Mouse (Mus musculus) heart, postnatal 0 days (tissue): ENCODE measurements around the gene Rps19. TPM values are rescaled to one million over a fixed set of nuclear protein-coding genes. Genes with fewer than 3 reads are reported as not detected.
"Not testable (repeated sequence)": the region's sequence is repeated elsewhere in the genome, so short reads cannot be mapped to it uniquely, and the experiment has no call there.

ENCODE experiments used
- ATAC-seq: fragments of 200-750 bp; cut with Nextera tagmentation; 2 replicates; pipeline ENCODE4 v1.8.0; 2017; ENCODE audit warnings: low read depth, moderate number of reproducible peaks, moderate library complexity; ENCODE audit not compliant: insufficient read depth
- DNase-seq: peaks from one replicate; pipeline ENCODE4 v3.0.0-alpha.2; 2016; ENCODE audit warnings: low spot score
- H3K27ac ChIP-seq: fragments of 300-500 bp; sonication (generic); 2 replicates; pipeline ENCODE4 v1.5.1; 2014; ENCODE audit warnings: low read depth, mild to moderate bottlenecking
- H3K27me3 ChIP-seq: fragments of 300-500 bp; sonication (generic); 2 replicates; pipeline ENCODE4 v1.6.1; 2014; ENCODE audit warnings: low read length, mixed read lengths; ENCODE audit not compliant: control insufficient read depth, insufficient read depth
- H3K36me3 ChIP-seq: fragments of 300-500 bp; sonication (generic); replicated peaks from 2 replicates; pipeline ENCODE4 v1.6.1; 2014; ENCODE audit warnings: low read length, mixed read lengths; ENCODE audit not compliant: control insufficient read depth, insufficient read depth
- H3K4me1 ChIP-seq: fragments of 300-500 bp; sonication (generic); 2 replicates; pipeline ENCODE4 v1.6.1; 2014; ENCODE audit warnings: antibody characterized with exemption; ENCODE audit not compliant: control insufficient read depth, insufficient read depth
- H3K4me2 ChIP-seq: fragments of 300-500 bp; sonication (generic); 2 replicates; pipeline ENCODE4 v1.6.1; 2014; ENCODE audit warnings: low read depth, mild to moderate bottlenecking, low read length, moderate library complexity
- H3K4me3 ChIP-seq: fragments of 300-500 bp; sonication (generic); 2 replicates; pipeline ENCODE4 v1.5.1; 2014; ENCODE audit warnings: low read depth, low read length
- H3K9ac ChIP-seq: fragments of 300-500 bp; sonication (generic); replicated peaks from 2 replicates; pipeline ENCODE4 v1.6.1; 2014; ENCODE audit warnings: low read depth, low read length, mixed read lengths
- H3K9me3 ChIP-seq: fragments of 300-500 bp; sonication (generic); replicated peaks from 2 replicates; pipeline ENCODE4 v1.6.1; 2016; ENCODE audit warnings: low read length; ENCODE audit not compliant: control insufficient read depth
- CTCF ChIP-seq: IDR thresholded peaks from 2 replicates; pipeline ENCODE4 v1.5.1; 2016; ENCODE audit warnings: antibody characterized with exemption, control low read depth, low read depth
- EP300 ChIP-seq: IDR thresholded peaks from 2 replicates; pipeline ENCODE4 v1.6.1; 2016; ENCODE audit warnings: antibody characterized with exemption, low read depth
- WGBS: fragments of 180-500 bp; shearing (Covaris S2); extraction: QIAGEN DNeasy Blood & Tissue Kit; methylation state at CpG from one replicate; pipeline ENCODE4 v1.1.7; 2014; 5-methylcytosine and 5-hydroxymethylcytosine counted together
- polyA plus RNA-seq: library from polyadenylated mRNA; unstranded; fragments of >200 nt; fragmentation: Nextera tagmentation; extraction: Ambion mirVana; gene quantifications from 2 replicates; pipeline ENCODE4 v1.2.1, GENCODE M21; 2015
- total RNA-seq: library from RNA; depleted of rRNA; stranded (reverse); fragments of >200 nt; gene quantifications from 2 replicates; pipeline ENCODE4 v1.2.3, GENCODE M21; 2014; ENCODE audit warnings: low replicate concordance

The Rps19 gene
- total and polyA plus RNA-seq, 2 experiments from 2014 or later: 642 to 980 TPM

- H3K9ac ChIP-seq: no peak overlapping the region
- no peak overlapping the region for H3K4me3 ChIP-seq
- H3K9me3 ChIP-seq: no peaks in the 10 kb centered on the region
- DNase-seq (no peak), ATAC-seq (no peak)
- H3K4me2 ChIP-seq: no peak overlapping the region
- H3K36me3 ChIP-seq: peaks cover 36% of the 10 kb centered on the region
- H3K4me1 ChIP-seq: no peaks in the 10 kb centered on the region
- no peak overlapping the region for H3K27ac ChIP-seq
- H3K27me3 ChIP-seq: no peaks in the 10 kb centered on the region
- TF ChIP-seq EP300 (no peak), CTCF (no peak)
- 75% methylated on average over 2 of the region's 2 CpGs for WGBS
Observed at GRCm38 (mm10) chr7:24892125-24892583, 8.0 kb downstream of the Rps19 start.

- H3K4me3 ChIP-seq, H3K4me1 ChIP-seq, H3K36me3 ChIP-seq, H3K27ac ChIP-seq, H3K9ac ChIP-seq, H3K9me3 ChIP-seq, ATAC-seq, DNase-seq, H3K27me3 ChIP-seq, H3K4me2 ChIP-seq: not testable (repeated sequence)
- WGBS: 78% methylated on average over 2 of the region's 2 CpGs
Observed at GRCm38 (mm10) chr7:24895749-24896148, 11.6 kb downstream of the Rps19 start.

- TF ChIP-seq CTCF (no peak), EP300 (no peak)
- no peak overlapping the region for H3K4me3 ChIP-seq
- no peaks in the 10 kb centered on the region for H3K9me3 ChIP-seq
- H3K36me3 ChIP-seq: no peaks in the 10 kb centered on the region
- no peaks in the 10 kb centered on the region for H3K27me3 ChIP-seq
- WGBS: 86% methylated on average over 8 of the region's 8 CpGs
- ATAC-seq: no peak
- H3K4me1 ChIP-seq: no peaks in the 10 kb centered on the region
- DNase-seq: no peak
- no peak overlapping the region for H3K9ac ChIP-seq
- no peak overlapping the region for H3K27ac ChIP-seq
- no peak overlapping the region for H3K4me2 ChIP-seq
Observed at GRCm38 (mm10) chr7:24896269-24896668, 12.1 kb downstream of the Rps19 start.

GRCm38 (mm10) chr7:24897224-24897623 is 13.1 kb downstream of the Rps19 start, which contains the start of gene Cd79a:
Cd79a (plus strand) TSS chr7:24897381.
- Histone ChIP-seq H3K4me3 (no peak within 1 kb of the TSS), H3K36me3 (no peaks in the 10 kb centered on the region), H3K27ac (no peak within 1 kb of the TSS), H3K4me1 (0 out of 2 replicates have a peak, but pooled peaks cover 5% of the 10 kb centered on the region), H3K9me3 (no peaks in the 10 kb centered on the region), H3K4me2 (no peak within 1 kb of the TSS), H3K9ac (no peak within 1 kb of the TSS), H3K27me3 (no peaks in the 10 kb centered on the region)
- DNase-seq (no peak), ATAC-seq (no peak)
- 69% methylated on average over 12 of the region's 12 CpGs for WGBS
- TF ChIP-seq EP300 (no peak), CTCF (no peak)

GRCm38 (mm10) chr7:24897959-24898358 is 13.8 kb downstream of the Rps19 start:
- no peak for TF ChIP-seq CTCF
- TF ChIP-seq EP300: no peak
- no peak for ATAC-seq

GRCm38 (mm10) chr7:24901114-24901513 is 16.9 kb downstream of the Rps19 start:
- H3K27ac ChIP-seq: no peak overlapping the region
- no peak overlapping the region for H3K4me3 ChIP-seq
- TF ChIP-seq EP300: no peak
- no peak for TF ChIP-seq CTCF
- no peaks in the 10 kb centered on the region for H3K36me3 ChIP-seq
- ATAC-seq (no peak), DNase-seq (no peak)
- no peak overlapping the region for H3K4me2 ChIP-seq
- H3K27me3 ChIP-seq: no peaks in the 10 kb centered on the region
- H3K9me3 ChIP-seq: no peaks in the 10 kb centered on the region
- no peak overlapping the region for H3K9ac ChIP-seq
- peaks cover 11% of the 10 kb centered on the region; the same call in 1 of the 2 replicates for H3K4me1 ChIP-seq
- 58% methylated on average over 6 of the region's 6 CpGs for WGBS

More at GRCm38 (mm10) chr7:24897959-24898358, 13.8 kb downstream of the Rps19 start:
- WGBS: 73% methylated on average over 5 of the region's 5 CpGs
- Histone ChIP-seq H3K36me3 (no peaks in the 10 kb centered on the region), H3K4me1 (0 out of 2 replicates have a peak, but pooled peaks cover 9% of the 10 kb centered on the region), H3K27ac (no peak overlapping the region), H3K27me3 (no peaks in the 10 kb centered on the region), H3K4me2 (no peak overlapping the region), H3K9me3 (no peaks in the 10 kb centered on the region), H3K9ac (no peak overlapping the region), H3K4me3 (no peak overlapping the region)
- no peak for DNase-seq
